Mouse (Mus musculus) neural tube, embryonic 14.5 days (tissue): ENCODE measurements around the gene Jmjd8. TPM values are rescaled to one million over a fixed set of nuclear protein-coding genes. Genes with fewer than 3 reads are reported as not detected.

ENCODE experiments used
- ATAC-seq: fragments of 200-750 bp; cut with Nextera tagmentation; 2 replicates; pipeline ENCODE4 v1.8.0; 2017; ENCODE audit warnings: low read depth, mild to moderate bottlenecking, moderate TSS enrichment, moderate library complexity
- H3K27ac ChIP-seq: fragments of 300-500 bp; sonication (generic); 2 replicates; pipeline ENCODE4 v1.5.1; 2014; ENCODE audit warnings: low read depth, mild to moderate bottlenecking, control low read depth, low read length, moderate library complexity, mixed read lengths
- H3K27me3 ChIP-seq: fragments of 300-500 bp; sonication (generic); 2 replicates; pipeline ENCODE4 v1.6.1; 2014; ENCODE audit warnings: low read length; ENCODE audit not compliant: control insufficient read depth, insufficient read depth
- H3K36me3 ChIP-seq: fragments of 300-500 bp; sonication (generic); 2 replicates; pipeline ENCODE4 v1.6.1; 2014; ENCODE audit warnings: low read length, mixed read lengths; ENCODE audit not compliant: control insufficient read depth, insufficient read depth
- H3K4me1 ChIP-seq: fragments of 300-500 bp; sonication (generic); 2 replicates; pipeline ENCODE4 v1.6.1; 2014; ENCODE audit warnings: low read length; ENCODE audit not compliant: control insufficient read depth, insufficient read depth
- H3K4me2 ChIP-seq: fragments of 300-500 bp; sonication (generic); 2 replicates; pipeline ENCODE4 v1.6.1; 2014; ENCODE audit warnings: mild to moderate bottlenecking, low read depth, low read length, control low read depth
- H3K4me3 ChIP-seq: fragments of 300-500 bp; sonication (generic); 2 replicates; pipeline ENCODE4 v1.5.1; 2014; ENCODE audit warnings: low read depth, low read length, control low read depth, mixed read lengths
- H3K9ac ChIP-seq: fragments of 300-500 bp; sonication (generic); replicated peaks from 2 replicates; pipeline ENCODE4 v1.6.1; 2014; ENCODE audit warnings: low read depth, mild to moderate bottlenecking, control low read depth, low read length, mixed read lengths
- H3K9me3 ChIP-seq: fragments of 300-500 bp; sonication (generic); 2 replicates; pipeline ENCODE4 v1.6.1; 2016; ENCODE audit warnings: low read length; ENCODE audit not compliant: control insufficient read depth
- WGBS: fragments of 180-500 bp; shearing (Covaris S2); extraction: QIAGEN DNeasy Blood & Tissue Kit; methylation state at CpG from one replicate; pipeline ENCODE4 v1.1.7; 2014; 5-methylcytosine and 5-hydroxymethylcytosine counted together
- polyA plus RNA-seq: library from polyadenylated mRNA; unstranded; fragments of >200 nt; fragmentation: Nextera tagmentation; extraction: Ambion mirVana; gene quantifications from 2 replicates; pipeline ENCODE4 v1.2.1, GENCODE M21; 2014

The Jmjd8 gene
- polyA plus RNA-seq, 1 experiment from 2014 or later = 36.7 TPM

DNA sequence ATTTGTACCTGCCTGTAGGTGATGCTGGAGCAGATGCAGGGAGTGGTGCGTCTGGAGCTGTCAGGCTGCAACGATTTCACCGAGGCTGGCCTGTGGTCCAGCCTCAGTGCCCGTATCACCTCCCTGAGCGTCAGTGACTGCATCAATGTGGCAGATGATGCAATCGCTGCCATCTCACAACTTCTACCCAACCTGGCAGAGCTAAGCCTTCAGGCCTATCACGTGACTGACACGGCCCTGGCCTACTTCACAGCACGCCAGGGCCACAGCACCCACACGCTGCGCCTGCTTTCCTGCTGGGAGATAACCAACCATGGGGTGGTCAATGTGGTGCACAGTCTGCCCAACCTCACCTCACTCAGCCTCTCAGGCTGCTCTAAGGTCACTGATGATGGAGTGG, 11.0 kb upstream of the Jmjd8 start:
- Histone ChIP-seq H3K4me2 (no peak overlapping the region), H3K4me1 (0 out of 2 replicates have a peak, but pooled peaks cover 8% of the 10 kb centered on the region), H3K27me3 (peaks cover 8% of the 10 kb centered on the region; the same call in 1 of the 2 replicates), H3K27ac (no peak overlapping the region), H3K4me3 (no peak overlapping the region), H3K9me3 (no peaks in the 10 kb centered on the region), H3K36me3 (peaks cover 21% of the 10 kb centered on the region), H3K9ac (no peak overlapping the region)
- WGBS = 88% methylated on average over 11 of the region's 11 CpGs
- no peak for ATAC-seq

DNA sequence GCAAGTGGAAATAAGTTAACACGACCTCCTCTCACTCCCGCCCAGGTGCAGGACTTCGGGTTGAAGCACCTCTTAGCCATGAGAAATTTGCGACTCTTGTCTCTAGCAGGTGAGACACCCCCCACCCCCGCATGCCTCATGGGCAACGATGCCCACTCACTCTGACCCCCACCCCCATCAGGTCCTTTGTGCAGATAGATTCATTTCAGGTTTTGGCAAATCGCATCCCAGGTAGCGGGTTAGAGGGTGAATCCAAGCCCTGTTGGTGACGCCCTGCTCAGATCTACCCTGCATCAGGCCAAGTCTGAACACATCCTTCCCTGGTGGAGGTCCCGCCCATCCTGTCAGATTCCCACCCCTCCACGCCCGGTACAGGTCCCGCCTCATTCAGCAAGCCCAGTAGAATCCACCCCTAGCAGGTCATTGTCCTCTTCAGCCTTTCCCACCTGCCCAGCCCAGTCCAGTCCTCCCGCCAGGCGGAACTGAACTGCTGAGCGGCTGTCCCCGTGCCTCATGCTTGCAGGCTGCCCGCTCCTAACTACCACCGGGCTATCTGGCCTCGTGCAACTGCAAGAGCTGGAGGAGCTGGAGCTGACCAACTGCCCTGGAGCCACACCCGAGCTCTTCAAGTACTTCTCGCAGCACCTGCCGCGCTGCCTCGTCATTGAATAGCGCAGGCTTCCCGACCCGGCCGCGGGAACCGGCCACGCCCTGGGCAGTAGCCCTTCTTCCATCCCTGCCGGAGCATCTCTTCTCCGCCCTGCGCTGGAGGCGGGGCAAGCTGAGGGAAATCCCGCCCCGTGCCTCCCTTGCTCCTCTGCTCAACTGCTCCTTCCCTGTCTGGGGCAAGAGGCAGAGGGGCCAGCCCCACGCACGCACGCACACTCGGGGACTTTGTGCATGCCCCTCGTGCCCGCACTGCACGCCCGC, 9.6 kb upstream of the Jmjd8 start:
- WGBS = 8% methylated on average over 46 of the region's 46 CpGs
- ATAC-seq = no peak
- Histone ChIP-seq H3K36me3 (peaks cover 21% of the 10 kb centered on the region), H3K4me2 (no peak overlapping the region), H3K27me3 (peaks cover 8% of the 10 kb centered on the region; the same call in 1 of the 2 replicates), H3K9ac (no peak overlapping the region), H3K4me1 (peaks cover 4% of the 10 kb centered on the region), H3K27ac (no peak overlapping the region), H3K4me3 (no peak overlapping the region), H3K9me3 (no peaks in the 10 kb centered on the region)

DNA sequence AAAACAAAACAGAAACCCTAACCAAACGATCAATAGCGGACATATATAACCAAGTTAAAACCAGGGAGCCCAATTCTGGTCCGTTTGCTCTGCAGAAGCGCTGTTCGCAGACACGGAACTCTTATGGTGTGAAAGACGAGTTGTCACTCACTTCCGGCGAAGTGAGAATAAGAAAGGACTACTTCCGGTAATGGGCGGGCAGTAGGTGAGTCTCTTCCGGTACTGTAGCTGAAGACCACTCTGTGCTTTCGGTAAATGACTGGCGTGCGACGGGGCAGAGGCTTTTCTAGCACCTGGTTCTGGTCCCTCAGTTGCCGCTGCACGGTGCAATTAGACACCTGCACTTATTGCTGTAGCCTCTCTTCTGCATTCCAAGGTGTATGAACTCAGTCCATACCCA, 5.2 kb upstream of the Jmjd8 start, which contains the start of gene Wdr24:
Wdr24 (plus strand) TSS at position 176 of the 400 bp plus-strand sequence.
- peak; percentile 75 for ATAC-seq
- Histone ChIP-seq H3K4me1 (peaks cover 26% of the 10 kb centered on the region), H3K4me3 (peak within 1 kb of the TSS; percentile 54), H3K9me3 (no peaks in the 10 kb centered on the region), H3K27me3 (0 out of 2 replicates have a peak, but pooled peaks cover under 1% of the 10 kb centered on the region), H3K27ac (peak within 1 kb of the TSS; percentile 53), H3K36me3 (peaks cover 11% of the 10 kb centered on the region; the same call in 1 of the 2 replicates), H3K9ac (peak within 1 kb of the TSS; percentile 63), H3K4me2 (peak within 1 kb of the TSS; percentile 99)
- 0% methylated on average over 18 of the region's 18 CpGs for WGBS

DNA sequence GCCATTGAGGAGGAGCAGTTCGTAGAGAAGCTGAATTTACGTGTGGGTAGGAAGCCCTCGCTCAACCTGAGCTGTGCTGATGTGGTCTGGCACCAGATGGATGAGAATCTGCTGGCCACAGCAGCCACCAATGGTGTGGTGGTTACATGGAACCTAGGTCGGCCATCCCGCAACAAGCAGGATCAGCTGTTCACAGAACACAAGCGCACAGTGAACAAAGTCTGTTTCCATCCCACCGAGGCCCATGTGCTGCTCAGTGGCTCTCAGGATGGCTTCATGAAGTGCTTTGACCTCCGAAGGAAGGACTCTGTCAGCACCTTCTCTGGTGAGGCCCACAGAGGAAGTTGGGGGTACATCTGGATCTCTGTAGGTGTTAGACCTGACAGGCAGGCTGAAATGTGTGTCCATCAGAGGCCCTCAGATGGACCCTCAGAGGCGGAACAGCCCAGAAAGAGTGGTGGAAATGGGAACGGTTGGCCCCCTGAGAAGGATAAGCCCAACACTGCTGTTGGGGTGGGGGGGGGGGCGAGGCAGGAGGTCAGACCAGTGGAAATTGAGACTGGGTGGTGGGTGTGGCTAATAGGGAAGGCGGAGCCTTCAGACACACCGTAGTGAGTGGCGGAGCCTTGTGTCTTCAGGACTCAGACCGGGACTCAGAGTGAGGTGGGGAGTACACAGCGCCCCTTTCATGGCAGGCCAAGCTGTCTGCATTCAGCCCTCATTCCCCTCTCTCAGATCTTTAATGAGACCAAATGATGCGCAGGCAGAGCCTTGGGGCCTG, 4.1 kb upstream of the Jmjd8 start:
- peak overlapping the region; percentile 54 for H3K4me3 ChIP-seq
- no peak for ATAC-seq
- H3K4me1 ChIP-seq = peaks cover 30% of the 10 kb centered on the region
- peak overlapping the region; percentile 99 for H3K4me2 ChIP-seq
- no peaks in the 10 kb centered on the region for H3K9me3 ChIP-seq
- H3K9ac ChIP-seq = peak overlapping the region; percentile 63; the same call in 1 of the 2 replicates
- 74% methylated on average over 17 of the region's 17 CpGs for WGBS
- H3K27me3 ChIP-seq = no peaks in the 10 kb centered on the region
- H3K27ac ChIP-seq = no peak overlapping the region
- peaks cover 10% of the 10 kb centered on the region; the same call in 1 of the 2 replicates for H3K36me3 ChIP-seq

DNA sequence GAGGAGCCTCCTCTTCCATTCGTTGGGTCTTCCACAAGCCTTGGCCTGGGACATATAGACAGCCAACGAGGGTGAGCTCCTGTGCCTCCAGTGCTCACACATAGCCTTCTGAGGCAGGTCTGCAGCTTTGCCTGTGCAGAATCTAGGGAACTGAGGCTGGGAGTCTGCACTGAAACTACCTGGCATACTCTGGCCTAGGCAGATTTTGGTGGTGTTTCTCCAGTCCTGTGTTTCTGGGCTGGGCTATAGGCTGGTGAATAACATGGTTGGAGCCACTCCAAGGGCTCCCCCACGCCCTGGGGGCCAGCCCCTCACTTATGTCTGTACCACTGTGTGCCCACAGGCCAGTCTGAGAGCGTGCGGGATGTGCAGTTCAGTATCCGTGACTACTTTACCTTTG, 3.4 kb upstream of the Jmjd8 start:
- no peaks in the 10 kb centered on the region for H3K27me3 ChIP-seq
- no peak overlapping the region for H3K9ac ChIP-seq
- no peak overlapping the region for H3K4me3 ChIP-seq
- H3K36me3 ChIP-seq = peaks cover 8% of the 10 kb centered on the region
- no peak overlapping the region for H3K4me2 ChIP-seq
- WGBS = 91% methylated on average over 6 of the region's 6 CpGs
- H3K4me1 ChIP-seq = peaks cover 37% of the 10 kb centered on the region
- no peak overlapping the region for H3K27ac ChIP-seq
- ATAC-seq = no peak
- no peaks in the 10 kb centered on the region for H3K9me3 ChIP-seq

DNA sequence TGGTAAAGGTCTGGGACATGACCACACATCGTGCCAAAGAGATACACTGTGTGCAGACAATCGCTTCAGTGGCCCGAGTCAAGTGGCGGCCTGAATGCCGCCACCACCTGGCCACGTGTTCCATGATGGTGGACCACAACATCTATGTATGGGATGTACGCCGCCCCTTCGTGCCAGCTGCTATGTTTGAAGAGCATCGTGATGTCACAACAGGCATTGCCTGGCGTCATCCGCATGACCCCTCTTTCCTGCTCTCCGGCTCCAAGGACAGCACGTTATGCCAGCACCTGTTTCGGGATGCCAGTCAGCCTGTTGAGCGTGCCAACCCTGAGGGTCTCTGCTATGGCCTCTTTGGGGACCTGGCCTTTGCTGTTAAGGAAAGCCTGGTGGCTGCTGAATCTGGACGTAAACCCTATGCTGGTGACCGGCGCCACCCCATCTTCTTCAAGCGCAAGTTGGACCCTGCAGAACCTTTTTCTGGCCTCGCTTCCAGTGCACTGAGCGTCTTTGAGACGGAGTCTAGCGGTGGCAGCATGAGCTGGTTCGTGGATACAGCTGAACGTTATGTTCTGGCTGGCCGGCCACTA, 2.6 kb upstream of the Jmjd8 start:
- WGBS = 94% methylated on average over 27 of the region's 27 CpGs
- H3K9me3 ChIP-seq = no peaks in the 10 kb centered on the region
- ATAC-seq = no peak
- no peak overlapping the region for H3K27ac ChIP-seq
- no peak overlapping the region for H3K4me3 ChIP-seq
- peaks cover 15% of the 10 kb centered on the region for H3K36me3 ChIP-seq
- H3K4me2 ChIP-seq = no peak overlapping the region
- peaks cover 44% of the 10 kb centered on the region for H3K4me1 ChIP-seq
- H3K9ac ChIP-seq = no peak overlapping the region
- H3K27me3 ChIP-seq = no peaks in the 10 kb centered on the region

DNA sequence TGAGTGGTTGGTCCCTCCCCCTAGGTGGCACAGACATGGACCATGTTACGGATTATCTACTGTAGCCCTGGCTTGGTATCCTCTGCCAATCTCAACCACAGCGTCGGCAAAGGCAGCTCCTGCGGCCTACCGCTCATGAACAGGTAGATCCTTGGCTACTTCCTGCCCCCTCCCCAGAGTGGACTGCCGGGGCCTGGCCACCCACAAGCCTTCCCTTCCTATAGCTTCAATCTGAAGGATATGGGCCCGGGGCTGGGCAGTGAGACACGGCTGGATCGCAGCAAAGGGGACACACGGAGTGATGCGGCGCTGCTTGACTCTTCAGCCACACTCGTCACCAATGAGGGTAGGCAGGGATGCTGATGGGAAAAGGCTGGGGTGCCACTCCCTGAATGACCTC, 1.7 kb upstream of the Jmjd8 start:
- Histone ChIP-seq H3K36me3 (peaks cover 20% of the 10 kb centered on the region), H3K4me3 (no peak overlapping the region), H3K27ac (no peak overlapping the region), H3K27me3 (no peaks in the 10 kb centered on the region), H3K4me2 (no peak overlapping the region), H3K9me3 (no peaks in the 10 kb centered on the region), H3K4me1 (peaks cover 53% of the 10 kb centered on the region), H3K9ac (no peak overlapping the region)
- ATAC-seq = no peak
- WGBS = 96% methylated on average over 13 of the region's 13 CpGs

DNA sequence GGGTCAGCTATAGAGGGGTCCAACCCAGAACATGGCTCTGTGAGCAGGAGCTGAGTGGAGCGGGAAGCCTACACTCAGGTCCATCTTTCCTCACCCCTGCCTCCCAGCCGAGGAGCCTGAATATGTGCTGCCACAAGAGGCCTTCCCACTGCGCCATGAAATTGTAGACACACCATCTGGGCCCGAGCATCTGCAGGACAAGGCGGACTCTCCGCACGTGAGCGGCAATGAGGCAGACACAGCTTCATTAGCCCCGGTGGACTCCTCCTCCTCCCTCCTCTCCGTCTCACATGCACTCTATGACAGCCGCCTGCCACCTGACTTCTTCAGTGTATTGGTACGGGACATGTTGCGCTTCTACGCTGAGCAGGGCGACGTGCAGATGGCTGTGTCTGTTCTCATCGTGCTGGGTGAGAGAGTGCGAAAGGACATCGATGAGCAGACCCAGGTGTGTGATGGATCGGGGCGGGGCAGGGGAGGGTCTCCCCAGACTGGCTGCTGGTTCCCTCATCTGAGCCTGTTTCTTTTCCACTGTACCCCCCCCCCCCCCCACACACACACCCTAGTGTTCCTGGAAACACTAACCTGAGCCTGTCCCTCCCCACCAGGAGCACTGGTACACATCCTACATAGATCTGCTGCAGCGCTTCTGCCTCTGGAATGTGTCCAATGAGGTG, 983 bp upstream of the Jmjd8 start:
- Histone ChIP-seq H3K4me3 (no peak overlapping the region), H3K4me1 (peaks cover 54% of the 10 kb centered on the region), H3K4me2 (peak overlapping the region; percentile 96; the same call in 1 of the 2 replicates), H3K9me3 (no peaks in the 10 kb centered on the region), H3K27me3 (no peaks in the 10 kb centered on the region), H3K27ac (no peak overlapping the region), H3K9ac (peak overlapping the region; percentile 37), H3K36me3 (peaks cover 20% of the 10 kb centered on the region)
- WGBS = 85% methylated on average over 22 of the region's 22 CpGs
- ATAC-seq = no peak
